In genomic region chr6:38297580-38298245, GRCm38 (mm10) we compare ENCODE assay signal across 8 mouse cellular contexts. TPM values are rescaled to one million over a fixed set of nuclear protein-coding genes. Genes with fewer than 3 reads are reported as not detected.
DNase-seq lines count a peak whose midpoint lies in the region; ATAC-seq lines count a peak whose summit lies in the region.

No protein-coding gene starts in this region.

- H3K4me2 ChIP-seq in heart, embryonic 16.5 days (ENCODE audit: low read depth, low read length) = peak overlapping the region; percentile 74
- peak overlapping the region; percentile 74 for H3K4me2 ChIP-seq in hindbrain, embryonic 14.5 days (replicated peaks)
- peak overlapping the region; percentile 68 for H3K4me2 ChIP-seq in midbrain, embryonic 13.5 days (replicated peaks)

- peak overlapping the region; percentile 92 for H3K4me3 ChIP-seq in heart, embryonic 16.5 days (ENCODE audit: low read length)
- H3K4me3 ChIP-seq in hindbrain, embryonic 14.5 days (replicated peaks; ENCODE audit: low read length) = peak overlapping the region; percentile 68
- peak overlapping the region; percentile 74 for H3K4me3 ChIP-seq in midbrain, embryonic 13.5 days (replicated peaks)

- H3K4me1 ChIP-seq in heart, embryonic 16.5 days (ENCODE audit: control insufficient read depth, insufficient read depth, low read length) = peaks cover 13% of the 10 kb centered on the region
- H3K4me1 ChIP-seq in hindbrain, embryonic 14.5 days (replicated peaks; ENCODE audit: control insufficient read depth, insufficient read depth, low read length) = peaks cover 6% of the 10 kb centered on the region; the same call in 1 of the 2 replicates
- H3K4me1 ChIP-seq in midbrain, embryonic 13.5 days (replicated peaks) = peaks cover 17% of the 10 kb centered on the region

- intact Hi-C loops in heart, postnatal 10 days (cut with DNase I) = no loop called here

- 38% methylated on average over 12 of the region's 12 CpGs for WGBS in heart, embryonic 16.5 days
- WGBS in hindbrain, embryonic 14.5 days = 45% methylated on average over 12 of the region's 12 CpGs
- WGBS in midbrain, embryonic 13.5 days = 45% methylated on average over 12 of the region's 12 CpGs

- H3K36me3 ChIP-seq in heart, embryonic 16.5 days (ENCODE audit: control insufficient read depth, insufficient read depth) = peaks cover 25% of the 10 kb centered on the region
- peaks cover 25% of the 10 kb centered on the region for H3K36me3 ChIP-seq in hindbrain, embryonic 14.5 days (replicated peaks; ENCODE audit: control insufficient read depth, insufficient read depth)
- H3K36me3 ChIP-seq in midbrain, embryonic 13.5 days = peaks cover 26% of the 10 kb centered on the region

- DNase-seq in heart, postnatal 10 days = no peak
- peak; percentile 18 for DNase-seq in ZHBTc4 (ENCODE audit: low read depth, low spot score)
- DNase-seq in hindbrain, embryonic 14.5 days (ENCODE audit: low spot score) = no peak
- no peak for DNase-seq in frontal cortex, postnatal 25 days (ENCODE audit: low spot score in 2 of 2)
- DNase-seq in adrenal gland, postnatal 25 days = no peak

- H3K27ac ChIP-seq in heart, embryonic 16.5 days (ENCODE audit: low read length) = peak overlapping the region; percentile 95; the same call in 1 of the 2 replicates
- H3K27ac ChIP-seq in hindbrain, embryonic 14.5 days = peak overlapping the region; percentile 94
- peak overlapping the region; percentile 94 for H3K27ac ChIP-seq in midbrain, embryonic 13.5 days

- H3K9ac ChIP-seq in heart, embryonic 16.5 days (ENCODE audit: low read length) = peak overlapping the region; percentile 98
- H3K9ac ChIP-seq in hindbrain, embryonic 14.5 days = peak overlapping the region; percentile 95
- H3K9ac ChIP-seq in midbrain, embryonic 13.5 days (replicated peaks) = peak overlapping the region; percentile 93

- ATAC-seq in heart, embryonic 16.5 days (replicated peaks; ENCODE audit: extremely low read depth, insufficient read depth, low FRiP score) = no peak
- no peak for ATAC-seq in hindbrain, embryonic 14.5 days (ENCODE audit: low FRiP score)
- ATAC-seq in midbrain, embryonic 13.5 days = no peak
- ATAC-seq in cerebellum, adult (ENCODE audit: insufficient number of reproducible peaks, low FRiP score, low TSS enrichment) = no peak

- H3K9me3 ChIP-seq in heart, embryonic 16.5 days (replicated peaks; ENCODE audit: control insufficient read depth, low read length) = no peaks in the 10 kb centered on the region
- H3K9me3 ChIP-seq in hindbrain, embryonic 14.5 days (ENCODE audit: control insufficient read depth, low read length) = no peaks in the 10 kb centered on the region
- H3K9me3 ChIP-seq in midbrain, embryonic 13.5 days = no peaks in the 10 kb centered on the region

- H3K27me3 ChIP-seq in heart, embryonic 16.5 days (ENCODE audit: control insufficient read depth, insufficient read depth, low read length) = no peaks in the 10 kb centered on the region
- no peaks in the 10 kb centered on the region for H3K27me3 ChIP-seq in hindbrain, embryonic 14.5 days (ENCODE audit: control insufficient read depth, insufficient read depth, low read length)
- H3K27me3 ChIP-seq in midbrain, embryonic 13.5 days = peaks cover 32% of the 10 kb centered on the region

RNA-seq across cellular contexts. Expression of gene Zc3hav1l, which starts 1.3 kb away (rescaled TPM):
- 5.2 TPM in 2 replicates for polyA plus RNA-seq in heart, embryonic 16.5 days (2015; fragmentation: Nextera tagmentation; extraction: Ambion mirVana)
- 1 to 10 TPM; 5.7 to 7.6 TPM for total RNA-seq in heart, postnatal 10 days (2021)
- polyA plus RNA-seq in hindbrain, embryonic 14.5 days (2014; fragmentation: Nextera tagmentation; extraction: Ambion mirVana) = 8.9 and 9.3 TPM in 2 replicates
- 10.6 and 11.0 TPM in 2 replicates for polyA plus RNA-seq in midbrain, embryonic 13.5 days (2015; fragmentation: Nextera tagmentation; extraction: Ambion mirVana)
- total RNA-seq in adrenal gland, postnatal 25 days (2021) = 4.9 TPM in 2 replicates

RNA-seq across cellular contexts. Expression of gene D630045J12Rik, which starts 43.9 kb away (rescaled TPM):
- polyA plus RNA-seq in heart, embryonic 16.5 days (2015; fragmentation: Nextera tagmentation; extraction: Ambion mirVana) = 1.3 TPM in 2 replicates
- 1 to 10 TPM; 2.8 to 3.0 TPM for total RNA-seq in heart, postnatal 10 days (2021)
- 18.8 and 19.0 TPM in 2 replicates for polyA plus RNA-seq in hindbrain, embryonic 14.5 days (2014; fragmentation: Nextera tagmentation; extraction: Ambion mirVana)
- polyA plus RNA-seq in midbrain, embryonic 13.5 days (2015; fragmentation: Nextera tagmentation; extraction: Ambion mirVana) = 14.4 and 16.6 TPM in 2 replicates
- 4.3 and 5.1 TPM in 2 replicates for total RNA-seq in adrenal gland, postnatal 25 days (2021)

RNA-seq across cellular contexts. Expression of gene Zc3hav1, which starts 56.7 kb away (rescaled TPM):
- 8.9 and 12.4 TPM in 2 replicates for polyA plus RNA-seq in heart, embryonic 16.5 days (2015; fragmentation: Nextera tagmentation; extraction: Ambion mirVana)
- 10 to 100 TPM; 20.7 to 21.5 TPM for total RNA-seq in heart, postnatal 10 days (2021)
- 0.98 and 1.5 TPM in 2 replicates for polyA plus RNA-seq in hindbrain, embryonic 14.5 days (2014; fragmentation: Nextera tagmentation; extraction: Ambion mirVana)
- 0.92 and 1.3 TPM in 2 replicates for polyA plus RNA-seq in midbrain, embryonic 13.5 days (2015; fragmentation: Nextera tagmentation; extraction: Ambion mirVana)
- total RNA-seq in adrenal gland, postnatal 25 days (2021) = 64.6 and 70.3 TPM in 2 replicates
